Mouse (Mus musculus): ENCODE data around the gene Ddx6.

DNA sequence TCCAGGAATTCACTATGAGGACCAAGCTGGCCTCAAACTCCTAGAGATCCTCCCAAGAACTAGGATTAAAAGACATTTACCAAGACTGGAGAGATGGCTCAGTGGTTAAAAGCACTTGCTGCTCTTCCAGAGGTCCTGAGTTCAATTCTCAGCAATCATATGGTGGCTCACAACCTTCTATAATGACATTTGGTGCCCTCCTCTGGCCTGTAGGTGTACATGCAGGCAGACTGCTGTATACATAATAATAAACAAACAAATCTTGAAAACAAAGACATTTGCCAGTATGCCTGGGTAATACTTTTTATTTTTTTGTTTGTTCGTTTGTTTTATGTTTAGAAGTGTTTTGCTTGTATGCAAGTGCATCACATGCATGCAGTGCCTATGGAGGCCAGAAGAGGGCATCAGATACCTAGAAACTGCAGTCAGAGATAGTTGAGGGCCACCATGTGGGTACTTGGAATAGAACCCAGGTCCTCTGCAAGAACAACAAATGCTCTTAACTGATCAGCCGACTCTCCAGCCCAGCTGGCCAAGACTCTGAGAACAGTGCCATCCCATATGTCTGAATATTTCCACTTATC, 73.7 kb downstream of the Ddx6 start:
- no peak for TF ChIP-seq CEBPB (IDR thresholded peaks at IDR 0.05; ENCODE audit: low read depth)
- no peak for TF ChIP-seq CTCF (IDR thresholded peaks at IDR 0.05; ENCODE audit: control insufficient read depth, insufficient read depth, insufficient read length)
- no peak for TF ChIP-seq USF1 (IDR thresholded peaks at IDR 0.05; ENCODE audit: low read depth)
- no peak for TF ChIP-seq MYOD1 (IDR thresholded peaks at IDR 0.05; ENCODE audit: control insufficient read depth, insufficient read length, low read depth)
- TF ChIP-seq MAX (IDR thresholded peaks at IDR 0.05): no peak
- no peak for TF ChIP-seq MYOG (IDR thresholded peaks at IDR 0.05; ENCODE audit: control insufficient read depth, extremely low read depth, insufficient read length)
- no peak for TF ChIP-seq FOSL1 (IDR thresholded peaks at IDR 0.05; ENCODE audit: insufficient read depth, low read length, poor library complexity, severe bottlenecking)

Data from C2C12 (cell line).